Mouse (Mus musculus): ENCODE measurements around the gene Gm45711.

- TF ChIP-seq CTCF (IDR thresholded peaks at IDR 0.05; ENCODE audit: low read depth, low read length) (no peak), GATA1 (IDR thresholded peaks at IDR 0.05; ENCODE audit: borderline replicate concordance, low read length) (no peak), GATA2 (IDR thresholded peaks at IDR 0.05; ENCODE audit: borderline replicate concordance, low read depth, low read length) (no peak), TAL1 (conservative IDR thresholded peaks at IDR 0.05; ENCODE audit: low read depth, low read length) (no peak)
Observed at GRCm38 (mm10) chr8:104344622-104345021, 34.7 kb upstream of the Gm45711 start.
